Mouse (Mus musculus) embryonic facial prominence, embryonic 14.5 days (tissue): ENCODE results near the gene Gnat1. TPM values are rescaled to one million over a fixed set of nuclear protein-coding genes. Genes with fewer than 3 reads are reported as not detected.
A peak's percentile ranks its signal among the peaks of the same experiment; 100 is the strongest.

Experiments used
- ATAC-seq: fragments of 200-750 bp; cut with Nextera tagmentation; 2 replicates; pipeline ENCODE4 v1.8.0; 2017; ENCODE audit warnings: low read depth, moderate number of reproducible peaks, moderate TSS enrichment
- DNase-seq: peaks from one replicate; pipeline ENCODE4 v3.0.0-alpha.2; 2015; ENCODE audit warnings: low spot score
- H3K27ac ChIP-seq: fragments of 300-500 bp; sonication (generic); replicated peaks from 2 replicates; pipeline ENCODE4 v1.5.1; 2014; ENCODE audit warnings: low read depth, mild to moderate bottlenecking, low read length, moderate library complexity
- H3K27me3 ChIP-seq: fragments of 300-500 bp; sonication (generic); replicated peaks from 2 replicates; pipeline ENCODE4 v1.6.1; 2014; ENCODE audit warnings: low read length; ENCODE audit not compliant: control insufficient read depth, insufficient read depth
- H3K36me3 ChIP-seq: fragments of 300-500 bp; sonication (generic); 2 replicates; pipeline ENCODE4 v1.6.1; 2014; ENCODE audit warnings: low read length, mixed read lengths; ENCODE audit not compliant: control insufficient read depth, insufficient read depth
- H3K4me1 ChIP-seq: fragments of 300-500 bp; sonication (generic); 2 replicates; pipeline ENCODE4 v1.6.1; 2014; ENCODE audit warnings: antibody characterized with exemption, low read length; ENCODE audit not compliant: control insufficient read depth, insufficient read depth
- H3K4me2 ChIP-seq: fragments of 300-500 bp; sonication (generic); 2 replicates; pipeline ENCODE4 v1.6.1; 2014; ENCODE audit warnings: low read depth, mild to moderate bottlenecking, low read length, moderate library complexity, mixed read lengths
- H3K4me3 ChIP-seq: fragments of 300-500 bp; sonication (generic); 2 replicates; pipeline ENCODE4 v1.5.1; 2014; ENCODE audit warnings: low read depth, mild to moderate bottlenecking, low read length
- H3K9ac ChIP-seq: fragments of 300-500 bp; sonication (generic); 2 replicates; pipeline ENCODE4 v1.6.1; 2014; ENCODE audit warnings: low read depth, mild to moderate bottlenecking, low read length, moderate library complexity, mixed read lengths
- H3K9me3 ChIP-seq: fragments of 300-500 bp; sonication (generic); 2 replicates; pipeline ENCODE4 v1.6.1; 2016; ENCODE audit warnings: low read length; ENCODE audit not compliant: control insufficient read depth
- WGBS: fragments of 180-500 bp; shearing (Covaris S2); extraction: QIAGEN DNeasy Blood & Tissue Kit; methylation state at CpG from one replicate; pipeline ENCODE4 v1.1.7; 2014; 5-methylcytosine and 5-hydroxymethylcytosine counted together
- polyA plus RNA-seq: library from polyadenylated mRNA; unstranded; fragments of >200 nt; fragmentation: Nextera tagmentation; extraction: Ambion mirVana; gene quantifications from 2 replicates; pipeline ENCODE4 v1.2.1, GENCODE M21; 2014

Gene Gnat1
- polyA plus RNA-seq, 1 experiment from 2014 or later = 1.5 TPM

- Histone ChIP-seq H3K4me1 (peaks cover 12% of the 10 kb centered on the region), H3K27me3 (peaks cover 23% of the 10 kb centered on the region), H3K4me2 (no peak overlapping the region), H3K27ac (no peak overlapping the region), H3K9ac (no peak overlapping the region), H3K36me3 (no peaks in the 10 kb centered on the region), H3K4me3 (no peak overlapping the region), H3K9me3 (no peaks in the 10 kb centered on the region)
- no peak for ATAC-seq
- DNase-seq = no peak
- WGBS = 62% methylated on average over 9 of the region's 9 CpGs
These were observed 16.0 kb downstream of the Gnat1 start for GRCm38 (mm10) chr9:107663525-107663924.

DNA sequence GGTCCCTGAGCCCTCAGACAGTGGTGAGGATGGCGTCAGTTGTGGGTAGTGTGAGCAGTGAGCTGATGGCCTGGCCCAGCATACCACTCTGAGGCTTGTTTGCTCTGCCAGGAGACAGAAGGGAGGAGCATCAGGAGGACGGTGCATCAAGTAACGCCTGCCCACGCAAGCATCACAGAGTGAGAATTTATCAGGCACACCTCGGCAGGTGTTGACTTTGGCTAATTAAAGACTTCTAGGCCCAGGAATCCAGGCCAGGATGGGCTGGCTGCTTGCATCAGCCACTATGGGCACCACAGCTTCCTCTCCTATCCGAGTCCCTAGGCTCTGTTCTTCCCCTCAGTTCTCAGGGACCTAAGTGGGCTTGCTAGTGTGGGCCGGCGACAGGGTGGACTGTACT, 17.2 kb downstream of the Gnat1 start:
- DNase-seq = no peak
- H3K9ac ChIP-seq = no peak overlapping the region
- no peak overlapping the region for H3K27ac ChIP-seq
- no peak overlapping the region for H3K4me2 ChIP-seq
- H3K4me3 ChIP-seq = no peak overlapping the region
- H3K36me3 ChIP-seq = no peaks in the 10 kb centered on the region
- ATAC-seq = no peak
- 83% methylated on average over 8 of the region's 8 CpGs for WGBS
- H3K4me1 ChIP-seq = peaks cover 8% of the 10 kb centered on the region
- H3K27me3 ChIP-seq = peaks cover 16% of the 10 kb centered on the region
- H3K9me3 ChIP-seq = no peaks in the 10 kb centered on the region

- Histone ChIP-seq H3K4me3 (no peak overlapping the region), H3K4me1 (no peaks in the 10 kb centered on the region), H3K9me3 (no peaks in the 10 kb centered on the region), H3K4me2 (no peak overlapping the region), H3K9ac (no peak overlapping the region), H3K27ac (no peak overlapping the region), H3K27me3 (peaks cover 6% of the 10 kb centered on the region), H3K36me3 (no peaks in the 10 kb centered on the region)
- DNase-seq (peak; percentile 48), ATAC-seq (peak; percentile 39; the same call in 1 of the 2 replicates)
- WGBS = 60% methylated on average over 3 of the region's 3 CpGs
These were observed 18.7 kb downstream of the Gnat1 start for GRCm38 (mm10) chr9:107660777-107661176.

DNA sequence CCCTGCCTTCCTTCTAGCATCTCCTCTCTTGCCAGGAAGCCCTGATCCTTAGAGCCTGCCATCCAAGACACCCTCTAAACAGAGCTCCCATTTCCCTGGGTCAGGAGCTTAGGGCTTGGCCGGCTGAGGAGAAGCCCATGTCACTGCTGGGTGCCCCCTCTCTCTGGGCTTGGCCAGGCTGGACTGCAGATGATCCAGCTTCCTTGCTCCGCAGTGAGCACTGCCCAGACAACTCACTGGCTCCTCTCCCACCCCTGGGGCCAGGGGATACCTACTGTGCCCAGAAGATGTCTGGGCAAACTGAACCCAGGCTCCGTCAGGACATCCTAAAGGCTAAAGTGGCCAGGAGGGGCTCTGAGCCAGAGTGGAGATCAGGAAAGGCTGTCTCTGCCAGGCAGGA, 19.6 kb downstream of the Gnat1 start:
- WGBS = 68% methylated on average over 3 of the region's 3 CpGs
- Histone ChIP-seq H3K4me3 (no peak overlapping the region), H3K4me1 (no peaks in the 10 kb centered on the region), H3K9ac (no peak overlapping the region), H3K27ac (no peak overlapping the region), H3K27me3 (no peaks in the 10 kb centered on the region; the same call in 1 of the 2 replicates), H3K36me3 (no peaks in the 10 kb centered on the region), H3K4me2 (no peak overlapping the region), H3K9me3 (no peaks in the 10 kb centered on the region)
- DNase-seq (no peak), ATAC-seq (no peak)

DNA sequence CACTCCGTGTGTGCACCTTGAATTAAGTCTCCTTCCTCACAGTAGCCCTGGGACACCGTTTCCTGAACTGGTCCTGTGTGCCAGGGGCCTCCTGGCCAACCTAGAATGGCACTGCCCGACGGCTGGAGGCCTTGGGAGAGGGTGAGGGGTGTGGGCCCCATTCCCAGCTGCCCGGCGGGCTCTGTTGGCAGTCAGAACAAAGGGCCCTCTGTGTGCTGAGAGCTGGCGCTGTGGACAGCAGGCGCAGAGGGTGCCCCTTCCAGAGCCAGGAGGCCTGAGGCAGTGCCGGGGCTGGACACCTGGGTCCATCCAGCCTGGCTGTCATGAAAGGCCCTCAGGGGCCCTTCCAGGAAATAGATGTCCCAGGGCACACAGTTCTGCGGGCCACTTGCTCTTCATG, 20.0 kb downstream of the Gnat1 start:
- WGBS = 74% methylated on average over 10 of the region's 10 CpGs
- DNase-seq (no peak), ATAC-seq (no peak)
- Histone ChIP-seq H3K4me1 (no peaks in the 10 kb centered on the region), H3K36me3 (no peaks in the 10 kb centered on the region), H3K4me2 (no peak overlapping the region), H3K4me3 (no peak overlapping the region), H3K9me3 (no peaks in the 10 kb centered on the region), H3K27ac (no peak overlapping the region), H3K9ac (no peak overlapping the region), H3K27me3 (no peaks in the 10 kb centered on the region; the same call in 1 of the 2 replicates)

GRCm38 (mm10) chr9:107658096-107658495, 21.4 kb downstream of the Gnat1 start:
- Histone ChIP-seq H3K4me3 (no peak overlapping the region), H3K4me2 (no peak overlapping the region), H3K27ac (no peak overlapping the region), H3K36me3 (no peaks in the 10 kb centered on the region), H3K27me3 (no peaks in the 10 kb centered on the region; the same call in 1 of the 2 replicates), H3K9me3 (no peaks in the 10 kb centered on the region), H3K4me1 (no peaks in the 10 kb centered on the region), H3K9ac (no peak overlapping the region)
- DNase-seq (no peak), ATAC-seq (no peak)
- 86% methylated on average over 6 of the region's 6 CpGs for WGBS

DNA sequence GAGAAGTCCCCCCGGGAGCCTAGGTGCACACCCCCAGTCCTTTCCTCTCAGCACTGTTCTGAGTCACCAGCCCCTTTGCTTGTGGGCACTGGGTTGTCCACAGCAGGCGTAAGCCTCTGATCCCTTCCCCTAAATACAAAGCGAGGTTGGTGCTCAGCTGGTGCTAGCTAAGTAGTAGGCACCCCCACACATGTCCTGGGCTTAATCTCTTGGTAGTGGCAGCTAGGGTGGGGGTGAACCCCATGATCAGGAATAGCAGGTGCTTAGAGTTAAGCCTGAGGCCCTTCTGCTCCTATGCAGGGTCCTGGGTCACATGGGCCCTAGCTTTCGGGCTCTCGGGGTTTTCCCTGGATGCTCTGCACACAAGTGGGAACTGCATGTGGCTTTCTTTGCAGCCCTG, 22.4 kb downstream of the Gnat1 start:
- H3K4me2 ChIP-seq = no peak overlapping the region
- DNase-seq = no peak
- no peak for ATAC-seq
- H3K27ac ChIP-seq = no peak overlapping the region
- H3K9ac ChIP-seq = no peak overlapping the region
- no peaks in the 10 kb centered on the region for H3K36me3 ChIP-seq
- no peaks in the 10 kb centered on the region for H3K4me1 ChIP-seq
- WGBS = 84% methylated on average over 5 of the region's 5 CpGs
- H3K27me3 ChIP-seq = no peaks in the 10 kb centered on the region; the same call in 1 of the 2 replicates
- no peak overlapping the region for H3K4me3 ChIP-seq
- no peaks in the 10 kb centered on the region for H3K9me3 ChIP-seq

GRCm38 (mm10) chr9:107654585-107654984, 24.9 kb downstream of the Gnat1 start:
- H3K27me3 ChIP-seq = no peaks in the 10 kb centered on the region
- H3K27ac ChIP-seq = no peak overlapping the region
- H3K9ac ChIP-seq = no peak overlapping the region
- H3K9me3 ChIP-seq = no peaks in the 10 kb centered on the region
- no peak overlapping the region for H3K4me2 ChIP-seq
- DNase-seq (no peak), ATAC-seq (no peak)
- 72% methylated on average over 4 of the region's 4 CpGs for WGBS
- H3K36me3 ChIP-seq = no peaks in the 10 kb centered on the region
- no peak overlapping the region for H3K4me3 ChIP-seq
- peaks cover 15% of the 10 kb centered on the region; the same call in 1 of the 2 replicates for H3K4me1 ChIP-seq

DNA sequence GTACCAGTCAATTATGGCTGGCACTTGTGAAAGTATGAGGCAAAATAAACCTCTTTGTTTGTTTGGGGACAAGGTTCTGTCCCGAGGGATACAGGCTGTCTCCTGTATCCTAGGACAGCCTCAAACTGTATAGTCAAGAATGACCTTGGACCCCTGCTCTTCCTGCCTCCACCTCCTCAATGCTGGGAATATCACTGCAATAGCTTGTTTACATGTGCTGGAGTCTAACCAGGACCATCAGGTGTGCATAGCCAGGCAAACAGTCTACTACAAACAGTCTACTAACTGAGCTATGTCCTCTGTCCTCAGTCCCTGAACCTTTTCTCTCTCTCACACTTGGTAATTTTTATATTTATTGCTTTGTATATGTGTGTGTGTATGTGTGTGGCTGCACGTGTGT, 26.0 kb downstream of the Gnat1 start:
- no peaks in the 10 kb centered on the region for H3K36me3 ChIP-seq
- 83% methylated on average over 2 of the region's 2 CpGs for whole genome bisulfite sequencing
- DNase-seq = no peak

More for the DNA sequence above, 26.0 kb downstream of the Gnat1 start:
- Histone ChIP-seq H3K27ac (no peak overlapping the region), H3K4me2 (no peak overlapping the region), H3K27me3 (no peaks in the 10 kb centered on the region), H3K9me3 (no peaks in the 10 kb centered on the region), H3K4me3 (no peak overlapping the region), H3K9ac (no peak overlapping the region), H3K4me1 (peaks cover 15% of the 10 kb centered on the region; the same call in 1 of the 2 replicates)
- no peak for ATAC-seq
